Mouse (Mus musculus): ENCODE data around the gene Cntnap1. TPM values are rescaled to one million over a fixed set of nuclear protein-coding genes. Genes with fewer than 3 reads are reported as not detected.

Gene Cntnap1
- polyA plus RNA-seq, 1 experiment from 2014 or later, result 0.46 TPM

DNA sequence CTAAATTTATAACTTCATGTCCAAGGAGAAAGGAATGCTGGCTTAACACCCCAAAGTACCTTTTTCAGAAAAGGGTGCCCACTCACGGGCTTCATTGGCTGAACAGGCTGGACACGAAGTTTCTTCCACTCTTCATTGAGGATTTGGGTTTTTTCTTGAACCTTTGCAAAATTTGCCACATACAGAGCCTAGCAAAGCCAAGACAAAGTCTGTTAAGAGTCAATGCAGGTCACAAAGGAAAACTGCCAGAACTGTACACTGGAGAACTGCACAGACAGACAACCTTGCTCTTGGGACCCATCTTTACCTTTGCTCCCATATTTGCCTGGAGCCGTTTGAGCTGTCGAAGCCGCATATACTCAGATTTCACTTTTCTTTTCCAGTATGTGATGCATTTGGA is 46.6 kb downstream of the Cntnap1 start:
- Histone ChIP-seq H3K4me1 (no peaks in the 10 kb centered on the region), H3K9ac (no peak overlapping the region), H3K27me3 (no peaks in the 10 kb centered on the region), H3K9me3 (no peaks in the 10 kb centered on the region), H3K36me3 (peaks cover 48% of the 10 kb centered on the region), H3K4me2 (replicated peaks) (no peak overlapping the region), H3K4me3 (no peak overlapping the region), H3K27ac (no peak overlapping the region)
- WGBS, result 86% methylated on average over 5 of the region's 5 CpGs
- no peak for ATAC-seq (ENCODE audit: low FRiP score, low read depth)

DNA sequence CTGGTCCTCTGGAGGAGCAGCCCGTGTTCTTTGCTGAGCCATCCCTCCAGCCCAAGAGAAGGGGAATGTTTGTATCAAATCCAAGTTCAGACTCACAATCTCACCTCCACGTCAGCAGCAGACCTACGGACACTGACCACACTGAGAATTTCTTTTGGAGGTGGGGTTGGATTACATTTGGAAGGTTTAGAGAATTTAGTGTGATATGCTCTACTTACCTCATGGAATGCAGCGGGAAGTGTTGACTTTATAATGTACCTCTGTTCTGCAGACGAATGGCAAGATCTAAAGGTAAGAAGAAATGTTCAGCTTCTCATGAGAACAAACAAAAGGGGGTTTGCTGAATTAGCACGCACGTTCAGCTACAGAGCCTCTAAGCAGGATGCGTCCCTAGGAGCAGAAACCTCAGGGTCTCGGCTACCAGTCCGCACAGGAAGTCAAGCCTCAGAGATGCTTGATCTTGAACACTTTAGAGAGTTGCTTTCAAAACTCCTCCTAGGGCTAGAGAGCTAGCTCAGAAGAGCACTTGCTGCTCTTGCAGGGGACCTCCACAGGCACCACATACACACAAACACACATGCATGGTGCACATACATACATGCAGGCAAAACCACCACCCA is 48.2 kb downstream of the Cntnap1 start:
- no peak overlapping the region for H3K4me3 ChIP-seq
- H3K27me3 ChIP-seq, result no peaks in the 10 kb centered on the region
- peaks cover 37% of the 10 kb centered on the region for H3K36me3 ChIP-seq
- H3K9me3 ChIP-seq, result no peaks in the 10 kb centered on the region
- H3K9ac ChIP-seq, result no peak overlapping the region
- no peaks in the 10 kb centered on the region for H3K4me1 ChIP-seq
- H3K4me2 ChIP-seq (replicated peaks), result no peak overlapping the region
- 85% methylated on average over 10 of the region's 10 CpGs for WGBS
- no peak for ATAC-seq (ENCODE audit: low FRiP score, low read depth)
- H3K27ac ChIP-seq, result no peak overlapping the region

DNA sequence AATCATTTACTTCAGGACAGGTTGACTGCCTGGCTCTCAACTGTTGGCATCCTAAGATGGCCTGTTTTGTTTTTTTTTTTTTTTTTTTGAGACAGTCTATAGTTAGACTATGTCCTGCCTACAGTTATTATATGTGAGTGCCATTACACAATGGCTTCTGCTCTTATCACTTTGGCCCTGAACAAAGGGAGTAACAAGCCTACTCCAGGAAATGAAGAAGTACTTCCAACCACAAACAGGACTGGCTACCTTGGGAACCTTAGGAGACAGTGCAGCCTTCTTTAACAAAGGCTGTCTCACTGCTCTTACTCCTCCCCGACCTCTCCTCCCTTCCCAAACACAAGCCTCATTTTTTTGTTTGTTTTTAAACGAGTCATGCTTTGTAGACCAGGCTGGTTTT is 50.5 kb downstream of the Cntnap1 start:
- Histone ChIP-seq H3K4me1 (peaks cover 9% of the 10 kb centered on the region; the same call in 1 of the 2 replicates), H3K36me3 (peaks cover 15% of the 10 kb centered on the region), H3K4me3 (no peak overlapping the region), H3K27me3 (no peaks in the 10 kb centered on the region), H3K27ac (no peak overlapping the region), H3K4me2 (replicated peaks) (no peak overlapping the region), H3K9ac (no peak overlapping the region), H3K9me3 (no peaks in the 10 kb centered on the region)
- ATAC-seq (ENCODE audit: low FRiP score, low read depth), result no peak
- WGBS, result 66% methylated on average over 2 of the region's 2 CpGs

DNA sequence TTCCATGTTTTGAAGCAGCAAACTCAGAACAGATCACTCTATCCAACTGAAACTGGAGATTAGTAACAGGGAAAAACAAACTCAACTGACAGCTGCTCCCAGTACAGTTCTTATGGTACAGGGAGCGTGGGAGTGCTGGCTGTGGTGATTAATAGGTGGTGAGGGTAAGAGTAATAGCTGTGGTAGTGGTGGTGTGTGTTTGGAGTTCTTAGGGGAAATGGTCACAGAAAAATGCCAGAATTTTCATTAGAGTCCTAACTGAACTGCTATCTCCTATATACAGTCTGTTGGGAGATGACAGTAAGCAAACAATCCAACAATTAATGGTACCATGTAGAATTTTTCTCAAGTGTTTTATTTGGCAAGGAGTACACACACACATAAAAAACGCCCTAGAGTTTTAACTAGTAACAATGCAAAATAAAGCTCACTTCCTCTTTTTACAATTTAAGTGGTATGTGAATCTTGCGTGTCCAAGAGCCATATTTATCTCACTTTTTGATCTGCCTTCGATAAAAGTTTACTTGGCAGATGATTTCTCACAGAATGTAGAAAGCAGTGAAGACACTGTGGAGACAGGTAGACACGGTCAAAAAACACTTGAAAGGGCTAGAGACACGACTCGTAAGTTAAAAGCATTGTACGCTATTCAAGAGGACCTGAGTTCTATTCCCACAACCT is 51.1 kb downstream of the Cntnap1 start:
- Histone ChIP-seq H3K9ac (no peak overlapping the region), H3K4me3 (no peak overlapping the region), H3K36me3 (peaks cover 15% of the 10 kb centered on the region), H3K9me3 (no peaks in the 10 kb centered on the region), H3K4me2 (replicated peaks) (no peak overlapping the region), H3K27ac (no peak overlapping the region), H3K4me1 (peaks cover 9% of the 10 kb centered on the region; the same call in 1 of the 2 replicates), H3K27me3 (no peaks in the 10 kb centered on the region)
- no peak for ATAC-seq (ENCODE audit: low FRiP score, low read depth)
- 85% methylated on average over 8 of the region's 8 CpGs for WGBS

DNA sequence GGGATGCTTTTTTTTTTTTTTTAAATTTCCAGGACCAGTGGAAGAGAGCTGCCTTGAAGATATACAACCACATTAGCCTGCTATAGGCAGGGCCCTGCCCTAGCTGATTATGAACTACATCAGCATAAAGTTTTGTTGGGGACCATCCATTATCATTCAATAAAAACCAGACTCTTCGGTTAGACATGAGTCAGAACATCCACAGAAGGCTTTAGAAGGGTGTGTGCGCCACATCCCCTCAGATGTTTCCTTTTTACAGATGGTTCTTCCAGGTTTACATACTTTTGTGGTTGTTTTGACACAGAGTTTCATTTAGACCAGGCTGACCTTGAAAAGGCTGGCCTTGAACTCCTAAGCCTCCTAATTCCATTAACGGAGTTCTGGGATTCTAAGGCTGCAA is 54.0 kb downstream of the Cntnap1 start:
- 86% methylated on average over 3 of the region's 3 CpGs for WGBS
- Histone ChIP-seq H3K27me3 (no peaks in the 10 kb centered on the region), H3K4me3 (no peak overlapping the region), H3K9me3 (no peaks in the 10 kb centered on the region), H3K4me1 (peaks cover 9% of the 10 kb centered on the region; the same call in 1 of the 2 replicates), H3K27ac (no peak overlapping the region), H3K9ac (no peak overlapping the region), H3K4me2 (replicated peaks) (no peak overlapping the region), H3K36me3 (no peaks in the 10 kb centered on the region)
- no peak for ATAC-seq (ENCODE audit: low FRiP score, low read depth)

DNA sequence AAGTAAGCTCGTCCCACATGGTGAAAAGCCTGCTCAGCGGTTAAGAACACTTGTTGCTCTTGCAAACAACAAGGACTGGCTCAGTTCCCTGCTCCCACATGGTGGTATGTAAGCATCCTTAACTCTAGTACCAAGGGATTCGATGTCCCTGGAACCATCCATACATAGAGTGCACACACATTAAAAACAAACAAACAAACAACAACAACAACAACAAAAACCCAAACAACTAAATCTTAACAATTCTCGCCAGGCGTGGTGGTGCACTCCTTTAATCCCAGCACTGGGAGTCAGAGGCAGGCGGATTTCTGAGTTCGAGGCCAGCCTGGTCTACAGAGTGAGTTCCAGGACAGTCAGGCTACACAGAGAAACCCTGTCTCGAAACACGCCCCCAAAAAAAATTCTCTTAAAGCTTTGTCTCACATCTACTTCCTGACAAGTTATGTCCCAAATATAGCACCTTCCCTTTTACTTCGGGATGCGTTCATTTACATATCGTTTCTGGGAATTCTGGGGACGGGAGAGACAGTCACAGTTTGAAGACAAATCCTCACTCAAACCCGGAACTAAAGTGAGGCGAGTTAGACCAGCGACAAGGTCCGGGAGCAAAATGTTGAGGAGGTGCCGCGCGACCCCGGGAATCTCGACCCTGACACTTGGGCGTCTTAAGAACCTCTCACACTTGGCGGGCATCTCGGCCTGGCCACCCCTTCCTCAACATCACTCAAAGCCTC is 55.2 kb downstream of the Cntnap1 start:
- 20% methylated on average over 25 of the region's 25 CpGs for WGBS
- Histone ChIP-seq H3K27ac (no peak overlapping the region), H3K36me3 (no peaks in the 10 kb centered on the region), H3K27me3 (no peaks in the 10 kb centered on the region), H3K9me3 (no peaks in the 10 kb centered on the region), H3K4me3 (peak overlapping the region; percentile 87), H3K4me1 (peaks cover 20% of the 10 kb centered on the region), H3K4me2 (replicated peaks) (peak overlapping the region; percentile 80), H3K9ac (peak overlapping the region; percentile 83)
- ATAC-seq (ENCODE audit: low FRiP score, low read depth), result no peak

DNA sequence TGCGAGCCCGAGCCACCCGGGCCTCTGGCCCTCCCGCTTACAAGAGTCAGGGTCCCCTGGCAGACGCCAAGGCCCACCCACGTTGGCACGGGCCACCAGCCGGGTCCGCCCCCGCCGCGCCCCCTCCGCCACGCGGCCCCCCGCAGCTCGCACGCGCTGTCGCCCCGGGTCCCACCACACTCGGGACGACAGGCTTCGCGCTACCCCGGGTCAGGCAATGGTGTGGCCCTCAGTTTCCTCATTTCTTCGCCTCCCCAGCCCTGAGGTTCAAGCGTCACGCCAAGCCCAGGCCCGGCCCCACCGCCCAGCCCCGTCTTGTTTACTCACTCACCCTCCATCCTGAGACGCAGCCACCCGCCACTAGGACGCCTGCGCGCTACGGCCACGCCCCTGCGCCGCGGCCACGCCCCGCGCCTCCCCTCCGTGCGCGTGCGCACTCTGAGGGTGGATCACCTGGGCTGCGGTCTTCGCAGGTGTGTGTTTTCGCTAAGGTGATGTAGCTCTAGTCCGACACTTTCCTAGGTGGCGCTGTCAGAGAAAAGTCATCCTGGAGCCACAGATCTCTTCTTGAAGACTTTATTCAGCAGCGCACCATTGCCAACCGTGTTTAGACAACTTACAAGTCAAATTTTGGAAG is 55.9 kb downstream of the Cntnap1 start, which contains the start of gene Ezh1:
TSS of gene Ezh1 (minus strand) at position 399 of the 637 bp plus-strand sequence.
- Histone ChIP-seq H3K36me3 (no peaks in the 10 kb centered on the region), H3K27me3 (no peaks in the 10 kb centered on the region), H3K9ac (peak within 1 kb of the TSS; percentile 83), H3K4me1 (peaks cover 27% of the 10 kb centered on the region), H3K9me3 (no peaks in the 10 kb centered on the region), H3K4me2 (replicated peaks) (peak within 1 kb of the TSS; percentile 80), H3K4me3 (peak within 1 kb of the TSS; percentile 87), H3K27ac (no peak within 1 kb of the TSS)
- 1% methylated on average over 52 of the region's 56 CpGs for WGBS
- peak; percentile 91 for ATAC-seq (ENCODE audit: low FRiP score, low read depth)

DNA sequence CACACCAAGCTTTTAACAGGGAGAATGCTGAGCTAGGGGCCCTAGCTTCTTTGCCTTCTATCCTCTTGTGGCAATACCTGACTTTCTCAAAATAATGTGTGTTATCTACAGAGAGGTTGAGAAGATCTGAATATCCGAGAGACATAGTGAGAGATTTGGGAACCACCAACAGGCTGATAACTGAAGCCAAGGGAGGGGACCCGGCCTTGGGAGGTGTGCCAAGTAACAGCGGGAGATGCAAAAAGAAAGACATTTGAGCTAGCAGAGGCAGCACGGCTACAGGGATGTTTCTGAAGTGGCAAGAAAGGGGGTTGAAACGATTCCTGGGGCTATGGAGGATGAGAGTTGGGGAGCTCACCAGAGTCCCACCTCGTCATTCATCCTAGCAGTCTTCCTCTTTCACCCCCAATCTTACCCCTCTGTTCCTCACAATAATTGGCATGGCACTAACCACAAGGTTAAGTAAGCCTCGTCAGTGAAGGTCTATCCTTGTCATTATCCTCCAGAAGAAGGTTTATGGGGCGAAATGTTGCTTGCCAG is 59.1 kb downstream of the Cntnap1 start:
- Histone ChIP-seq H3K27me3 (no peaks in the 10 kb centered on the region), H3K9me3 (no peaks in the 10 kb centered on the region), H3K4me2 (replicated peaks) (peak overlapping the region; percentile 48), H3K4me1 (peaks cover 38% of the 10 kb centered on the region), H3K27ac (peak overlapping the region; percentile 55; the same call in 1 of the 2 replicates), H3K36me3 (no peaks in the 10 kb centered on the region), H3K4me3 (no peak overlapping the region), H3K9ac (no peak overlapping the region)
- no peak for ATAC-seq (ENCODE audit: low FRiP score, low read depth)
- WGBS, result 46% methylated on average over 8 of the region's 8 CpGs

DNA sequence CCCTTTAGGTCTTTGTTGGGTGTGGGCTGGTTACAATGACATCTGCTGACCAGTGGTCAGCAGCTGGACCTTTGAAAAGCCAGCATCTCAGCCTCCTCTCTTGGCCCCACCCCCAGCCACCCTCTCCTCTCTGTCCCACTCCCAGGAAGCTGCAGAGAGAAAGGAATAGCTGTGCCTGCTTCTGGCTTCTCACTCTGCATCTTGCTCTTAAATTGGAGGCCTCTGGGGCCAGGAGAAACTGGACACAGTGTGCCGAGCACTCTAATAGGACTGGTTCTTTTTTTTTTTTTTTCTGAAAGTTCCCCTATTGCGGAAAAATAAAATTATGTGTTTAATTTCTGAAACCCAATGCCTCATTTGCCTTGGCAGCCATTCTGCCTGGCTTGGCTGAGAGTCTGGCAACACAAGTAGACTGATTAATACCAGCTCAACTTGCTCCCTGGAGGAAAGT is 59.8 kb downstream of the Cntnap1 start:
- peak overlapping the region; percentile 48 for H3K4me2 ChIP-seq (replicated peaks)
- no peaks in the 10 kb centered on the region for H3K36me3 ChIP-seq
- H3K27ac ChIP-seq, result peak overlapping the region; percentile 55; the same call in 1 of the 2 replicates
- ATAC-seq (ENCODE audit: low FRiP score, low read depth), result no peak
- H3K27me3 ChIP-seq, result no peaks in the 10 kb centered on the region
- H3K4me1 ChIP-seq, result peaks cover 36% of the 10 kb centered on the region
- no peak overlapping the region for H3K4me3 ChIP-seq
- H3K9me3 ChIP-seq, result no peaks in the 10 kb centered on the region
- 19% methylated on average over 2 of the region's 2 CpGs for WGBS
- no peak overlapping the region for H3K9ac ChIP-seq

DNA sequence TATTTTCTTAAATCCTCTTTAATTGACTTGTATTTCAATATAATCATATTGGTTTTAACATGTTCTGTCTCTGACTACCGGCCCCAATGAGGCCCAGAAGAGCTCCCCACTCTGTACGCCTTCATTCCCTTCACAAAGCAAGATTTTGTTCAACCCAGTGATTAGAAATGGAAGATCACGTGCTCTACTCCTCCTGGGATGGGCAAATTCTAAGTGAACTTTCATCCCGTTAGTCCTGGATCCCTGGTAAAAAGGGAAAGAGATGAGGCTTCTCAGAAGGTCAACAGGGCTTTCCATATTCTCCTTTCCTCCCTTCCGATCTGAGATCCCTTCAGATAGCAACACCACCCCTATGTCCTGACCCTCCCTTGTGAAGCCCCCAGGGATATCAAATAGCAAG is 60.2 kb downstream of the Cntnap1 start:
- ATAC-seq (ENCODE audit: low FRiP score, low read depth), result no peak
- Histone ChIP-seq H3K4me1 (peaks cover 31% of the 10 kb centered on the region), H3K27ac (peak overlapping the region; percentile 55), H3K27me3 (no peaks in the 10 kb centered on the region), H3K9ac (no peak overlapping the region), H3K4me3 (no peak overlapping the region), H3K36me3 (no peaks in the 10 kb centered on the region), H3K9me3 (no peaks in the 10 kb centered on the region), H3K4me2 (replicated peaks) (peak overlapping the region; percentile 48)
- 21% methylated on average over 5 of the region's 5 CpGs for WGBS

DNA sequence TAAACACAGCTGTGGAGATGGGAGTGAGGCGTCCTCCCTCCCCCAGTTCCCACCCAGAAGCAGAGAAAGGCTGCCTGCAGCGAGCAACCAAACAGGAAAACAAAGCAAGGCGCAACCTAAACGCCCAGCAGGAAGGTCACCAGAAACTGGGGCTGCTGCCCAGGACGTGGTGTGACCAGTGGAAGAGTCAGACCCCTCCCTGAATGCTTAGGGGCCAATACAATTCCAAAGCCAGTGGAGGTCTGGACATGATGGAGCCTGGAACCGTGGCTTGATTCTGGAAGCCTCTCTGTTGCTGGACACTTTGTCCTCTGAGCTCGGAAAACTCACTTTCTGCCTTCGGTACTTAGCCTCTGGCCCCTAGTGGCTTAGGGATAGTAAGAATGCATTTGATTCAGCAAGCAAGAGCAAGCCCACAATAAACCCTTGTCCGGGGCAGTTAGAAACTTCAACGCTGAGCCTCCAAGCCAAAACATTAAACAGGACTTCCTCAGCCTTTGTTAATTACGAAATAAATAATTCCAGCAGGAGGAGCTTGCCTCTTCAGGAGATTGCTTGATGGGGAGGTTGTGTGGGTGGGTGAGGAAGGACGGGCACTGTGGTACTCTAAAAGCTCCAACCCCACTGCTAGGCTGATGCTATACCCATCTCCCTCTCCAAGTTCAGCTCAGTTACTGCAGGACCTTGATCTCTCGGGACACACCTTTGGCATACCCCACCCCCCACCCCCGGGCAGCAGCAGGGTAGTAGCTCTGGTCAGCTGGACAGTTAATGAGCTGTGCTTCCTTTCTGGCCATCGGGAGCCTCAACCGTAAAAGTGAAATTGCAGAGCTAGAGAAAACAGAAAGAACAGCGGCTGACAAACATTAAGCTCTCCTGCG is 60.9 kb downstream of the Cntnap1 start:
- Histone ChIP-seq H3K9me3 (no peaks in the 10 kb centered on the region), H3K4me2 (replicated peaks) (peak overlapping the region; percentile 48), H3K4me1 (peaks cover 30% of the 10 kb centered on the region), H3K27ac (peak overlapping the region; percentile 55), H3K4me3 (0 out of 2 replicates have a peak overlapping the region, but pooled peaks have one; percentile 1), H3K27me3 (no peaks in the 10 kb centered on the region), H3K36me3 (no peaks in the 10 kb centered on the region), H3K9ac (peak overlapping the region; percentile 36)
- 0 out of 2 replicates have a peak, but pooled peaks have one; percentile 29 for ATAC-seq (ENCODE audit: low FRiP score, low read depth)
- WGBS, result 4% methylated on average over 18 of the region's 18 CpGs
